Mouse (Mus musculus): Measurements from ENCODE around the gene Timm50. TPM values are rescaled to one million over a fixed set of nuclear protein-coding genes. Genes with fewer than 3 reads are reported as not detected.

Timm50 gene
- polyA plus RNA-seq, 1 experiment from 2014 or later, result 160 TPM

DNA sequence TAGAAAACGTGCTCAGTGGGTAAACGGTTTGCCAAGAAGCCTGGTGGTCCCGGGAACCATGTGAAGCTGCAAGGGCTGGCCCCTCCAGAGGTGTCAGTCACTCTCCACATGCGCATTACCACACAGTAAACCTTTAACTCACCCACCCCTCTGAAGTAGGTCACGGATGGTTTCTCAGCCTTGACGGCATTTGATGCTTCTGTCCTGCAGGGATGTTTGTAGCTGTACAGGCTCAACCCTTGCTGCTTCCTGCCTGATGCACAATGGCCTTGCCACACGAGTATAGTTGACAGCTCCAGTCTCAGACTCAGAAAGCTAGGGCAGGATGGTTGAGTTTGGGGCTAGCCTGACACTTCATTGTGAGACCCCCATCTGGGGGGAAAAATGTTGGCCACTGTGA lies 31.2 kb downstream of the Timm50 start:
- ATAC-seq (ENCODE audit: low FRiP score), result no peak
- WGBS, result 80% methylated on average over 7 of the region's 7 CpGs
- Histone ChIP-seq H3K9me3 (replicated peaks) (no peaks in the 10 kb centered on the region), H3K4me1 (peaks cover 10% of the 10 kb centered on the region; the same call in 1 of the 2 replicates), H3K27me3 (no peaks in the 10 kb centered on the region), H3K4me2 (replicated peaks) (no peak overlapping the region), H3K4me3 (no peak overlapping the region), H3K9ac (no peak overlapping the region), H3K36me3 (no peaks in the 10 kb centered on the region), H3K27ac (no peak overlapping the region)

DNA sequence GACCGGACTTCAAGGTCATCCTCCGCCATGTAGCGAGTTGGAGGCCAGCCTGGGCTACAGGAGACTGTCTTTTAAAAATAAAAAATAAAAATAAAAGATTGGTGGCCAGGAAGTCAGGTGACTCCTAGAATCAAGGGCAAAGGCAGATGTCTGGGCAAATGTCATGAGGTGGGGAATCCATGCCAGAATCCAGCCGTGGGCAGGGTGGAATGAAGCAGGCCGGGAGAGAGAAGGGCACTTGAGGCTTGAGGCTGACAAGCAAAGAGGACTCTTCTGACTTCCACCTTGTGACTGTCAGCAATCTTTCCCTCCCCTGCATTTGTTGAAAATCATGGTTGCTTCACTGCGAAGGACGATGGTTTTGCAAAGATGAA lies 33.6 kb downstream of the Timm50 start:
- Histone ChIP-seq H3K36me3 (peaks cover 1% of the 10 kb centered on the region), H3K4me2 (replicated peaks) (peak overlapping the region; percentile 68), H3K27me3 (no peaks in the 10 kb centered on the region), H3K27ac (peak overlapping the region; percentile 84; the same call in 1 of the 2 replicates), H3K9ac (peak overlapping the region; percentile 86), H3K4me3 (peak overlapping the region; percentile 51), H3K4me1 (peaks cover 10% of the 10 kb centered on the region; the same call in 1 of the 2 replicates), H3K9me3 (replicated peaks) (no peaks in the 10 kb centered on the region)
- no peak for ATAC-seq (ENCODE audit: low FRiP score)
- 90% methylated on average over 7 of the region's 7 CpGs for WGBS

DNA sequence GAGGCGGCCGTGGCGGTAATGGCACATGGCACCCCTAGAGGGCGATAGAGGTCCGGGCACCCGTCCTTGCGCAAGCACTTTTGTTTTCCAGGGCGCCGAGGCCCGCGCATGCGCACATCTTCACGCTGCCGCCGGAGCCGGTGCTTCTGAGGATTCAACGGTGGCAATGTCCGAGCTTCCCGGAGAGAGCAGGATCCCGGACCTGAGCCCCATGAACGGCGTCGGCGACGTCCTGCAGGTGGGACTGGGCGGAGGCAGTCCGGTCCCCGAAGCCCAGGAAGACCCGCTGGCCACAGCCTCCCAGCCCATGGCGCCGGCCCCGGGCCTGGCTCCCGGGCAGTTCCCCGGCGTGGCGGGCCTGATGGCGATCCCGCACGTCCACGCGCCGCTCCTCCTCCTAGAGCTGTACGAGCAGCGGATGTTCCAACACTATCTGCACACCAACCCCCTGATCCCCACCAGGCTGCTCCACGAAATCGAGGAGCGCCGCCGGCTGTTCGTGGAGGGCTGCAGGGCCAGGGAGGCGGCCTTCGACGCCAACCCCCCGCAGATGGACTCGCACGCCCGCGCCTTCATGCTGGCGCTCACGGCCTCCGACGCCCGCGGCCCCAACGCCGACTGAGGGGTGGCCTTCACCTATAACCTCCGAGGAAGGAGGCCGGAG lies 34.1 kb downstream of the Timm50 start, which contains the start of gene Eid2b:
Gene Eid2b (plus strand): TSS at position 125 of the 664 bp plus-strand sequence.
- 3% methylated on average over 68 of the region's 68 CpGs for WGBS
- Histone ChIP-seq H3K27me3 (no peaks in the 10 kb centered on the region), H3K4me1 (peaks cover 10% of the 10 kb centered on the region; the same call in 1 of the 2 replicates), H3K9ac (peak within 1 kb of the TSS; percentile 86), H3K36me3 (peaks cover 6% of the 10 kb centered on the region), H3K4me3 (peak within 1 kb of the TSS; percentile 51), H3K27ac (peak within 1 kb of the TSS; percentile 84), H3K4me2 (replicated peaks) (peak within 1 kb of the TSS; percentile 68), H3K9me3 (replicated peaks) (no peaks in the 10 kb centered on the region)
- peak; percentile 76 for ATAC-seq (ENCODE audit: low FRiP score)

DNA sequence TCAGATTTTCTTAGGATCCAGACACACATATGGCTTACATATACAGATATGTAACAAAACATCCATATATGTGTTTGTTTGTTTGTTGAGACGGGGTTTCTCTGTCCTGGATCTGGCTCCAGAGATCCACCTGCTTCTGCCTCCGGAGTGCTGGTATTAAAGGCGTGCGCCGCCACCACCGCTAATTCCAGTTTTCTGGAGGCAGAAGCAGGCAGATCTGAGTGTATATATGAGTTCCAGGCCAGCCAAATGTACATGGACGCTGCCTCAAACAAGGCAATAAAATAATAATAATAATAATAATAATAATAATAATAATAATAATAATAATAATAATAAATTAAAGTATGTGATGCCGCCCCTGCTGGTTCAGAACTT lies 34.6 kb downstream of the Timm50 start:
- peak; percentile 27; the same call in 1 of the 2 replicates for ATAC-seq (ENCODE audit: low FRiP score)

DNA sequence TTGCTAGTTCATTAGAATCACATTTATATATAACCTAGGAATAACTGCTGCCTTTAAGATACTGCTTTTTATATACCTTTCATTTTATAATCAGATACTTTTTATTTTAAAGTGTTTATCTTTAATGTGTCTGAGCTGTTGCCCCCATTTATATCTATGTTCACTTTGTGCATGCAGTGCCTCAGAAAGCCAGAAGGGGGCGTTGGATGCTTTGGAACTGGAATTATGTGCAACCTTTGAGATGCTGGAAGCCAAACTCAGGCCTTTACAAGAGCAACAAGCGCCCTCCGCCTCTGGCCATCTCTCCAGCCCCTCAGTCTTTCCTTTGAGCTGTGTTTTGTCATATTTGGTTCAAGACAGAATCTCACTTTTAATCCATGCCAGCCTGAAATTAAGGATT lies 40.1 kb downstream of the Timm50 start:
- WGBS, result 69% methylated on average over 3 of the region's 3 CpGs
- no peak for ATAC-seq (ENCODE audit: low FRiP score)

More for the DNA sequence above, 34.6 kb downstream of the Timm50 start:
- H3K36me3 ChIP-seq, result peaks cover 11% of the 10 kb centered on the region
- H3K4me3 ChIP-seq, result no peak overlapping the region
- no peak overlapping the region for H3K9ac ChIP-seq
- H3K4me2 ChIP-seq (replicated peaks), result no peak overlapping the region
- H3K27ac ChIP-seq, result peak overlapping the region; percentile 0; the same call in 1 of the 2 replicates
- no peaks in the 10 kb centered on the region for H3K27me3 ChIP-seq
- no peaks in the 10 kb centered on the region for H3K9me3 ChIP-seq (replicated peaks)
- peaks cover 10% of the 10 kb centered on the region; the same call in 1 of the 2 replicates for H3K4me1 ChIP-seq
- WGBS, result 63% methylated on average over 8 of the region's 8 CpGs

DNA sequence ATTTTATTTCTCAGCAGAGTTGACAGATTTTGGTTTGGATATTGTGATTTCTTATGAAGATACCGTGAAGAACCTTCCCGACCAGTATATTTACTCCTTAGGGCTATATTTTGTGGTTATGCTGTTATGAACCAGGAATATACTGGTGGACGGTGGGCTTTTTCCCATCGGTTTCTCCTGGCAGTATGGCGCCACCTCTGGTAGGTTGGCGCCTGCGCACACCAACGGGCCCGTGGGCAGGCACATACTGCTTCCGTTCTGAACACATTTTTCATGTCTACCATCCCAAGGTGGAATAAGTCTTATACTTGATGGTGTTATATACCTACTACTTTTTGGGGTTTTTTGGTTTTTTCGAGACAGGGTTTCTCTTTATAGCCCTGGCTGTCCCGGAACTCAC lies 42.5 kb downstream of the Timm50 start:
- Histone ChIP-seq H3K27me3 (no peaks in the 10 kb centered on the region; the same call in 1 of the 2 replicates), H3K4me1 (peaks cover 10% of the 10 kb centered on the region), H3K36me3 (peaks cover 32% of the 10 kb centered on the region), H3K4me2 (replicated peaks) (peak overlapping the region; percentile 77; the same call in 1 of the 2 replicates), H3K9ac (no peak overlapping the region), H3K27ac (no peak overlapping the region), H3K4me3 (no peak overlapping the region), H3K9me3 (replicated peaks) (no peaks in the 10 kb centered on the region)
- ATAC-seq (ENCODE audit: low FRiP score), result no peak
- 93% methylated on average over 12 of the region's 12 CpGs for WGBS

More for the DNA sequence above, 40.1 kb downstream of the Timm50 start:
- Histone ChIP-seq H3K4me2 (replicated peaks) (no peak overlapping the region), H3K27me3 (no peaks in the 10 kb centered on the region), H3K36me3 (peaks cover 32% of the 10 kb centered on the region), H3K4me1 (peaks cover 10% of the 10 kb centered on the region), H3K9me3 (replicated peaks) (no peaks in the 10 kb centered on the region), H3K27ac (no peak overlapping the region), H3K4me3 (no peak overlapping the region), H3K9ac (no peak overlapping the region)

DNA sequence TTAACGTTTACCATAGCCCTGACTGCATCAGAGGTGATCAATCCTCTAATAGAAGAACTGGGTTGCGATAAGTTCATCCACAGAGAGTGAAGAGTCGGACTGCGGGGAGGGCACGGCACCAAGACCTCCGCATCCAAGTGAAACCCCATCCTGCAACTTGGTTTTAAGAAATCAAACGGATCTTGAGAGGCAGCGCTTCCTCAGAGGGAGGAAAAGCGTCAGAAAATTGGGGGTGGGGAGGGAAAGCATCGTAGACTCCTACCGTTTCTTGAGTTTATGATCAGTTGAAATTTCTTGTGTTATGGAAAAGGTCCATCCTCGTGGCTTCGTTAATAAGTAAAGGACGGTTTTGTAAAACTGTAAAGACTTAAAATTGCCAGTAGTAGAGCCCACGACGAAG lies 43.3 kb downstream of the Timm50 start:
- peak overlapping the region; percentile 97 for H3K27ac ChIP-seq
- H3K4me2 ChIP-seq (replicated peaks), result peak overlapping the region; percentile 77
- no peak; the same call in 1 of the 2 replicates for ATAC-seq (ENCODE audit: low FRiP score)
- peak overlapping the region; percentile 91 for H3K4me3 ChIP-seq
- H3K4me1 ChIP-seq, result peaks cover 10% of the 10 kb centered on the region
- peaks cover 32% of the 10 kb centered on the region for H3K36me3 ChIP-seq
- WGBS, result 31% methylated on average over 16 of the region's 16 CpGs
- H3K9me3 ChIP-seq (replicated peaks), result no peaks in the 10 kb centered on the region
- H3K9ac ChIP-seq, result peak overlapping the region; percentile 99
- peaks cover 3% of the 10 kb centered on the region; the same call in 1 of the 2 replicates for H3K27me3 ChIP-seq

DNA sequence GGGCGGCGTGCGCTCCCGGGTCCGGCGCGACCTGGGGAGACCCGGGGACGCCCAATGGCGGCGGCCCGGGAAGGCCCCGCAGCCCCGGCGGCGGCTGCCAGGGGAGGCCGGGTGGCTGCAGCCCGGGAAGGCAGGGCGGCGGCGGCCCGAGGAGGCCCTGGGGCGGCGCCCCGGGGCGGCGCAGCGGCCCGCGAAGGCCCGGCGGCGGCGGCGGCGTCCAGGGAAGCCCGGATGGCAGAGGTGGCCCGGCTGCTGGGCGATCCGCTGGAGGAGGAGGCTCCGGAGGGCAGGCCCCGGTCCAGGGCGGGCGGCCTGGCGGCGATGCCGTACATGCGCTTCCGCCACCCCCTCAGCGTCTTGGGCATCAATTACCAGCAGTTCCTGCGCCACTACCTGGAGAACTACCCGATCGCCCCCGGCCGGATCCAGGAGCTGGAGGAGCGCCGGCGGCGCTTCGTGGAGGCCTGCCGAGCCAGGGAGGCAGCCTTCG lies 43.8 kb downstream of the Timm50 start:
- under 1% methylated on average over 39 of the region's 62 CpGs for WGBS
- Histone ChIP-seq H3K4me2 (replicated peaks) (peak overlapping the region; percentile 77), H3K27ac (peak overlapping the region; percentile 97), H3K4me3 (peak overlapping the region; percentile 91), H3K27me3 (peaks cover 3% of the 10 kb centered on the region; the same call in 1 of the 2 replicates), H3K4me1 (peaks cover 10% of the 10 kb centered on the region), H3K9me3 (replicated peaks) (no peaks in the 10 kb centered on the region), H3K36me3 (peaks cover 29% of the 10 kb centered on the region), H3K9ac (peak overlapping the region; percentile 99)
- ATAC-seq (ENCODE audit: low FRiP score), result peak; percentile 85

DNA sequence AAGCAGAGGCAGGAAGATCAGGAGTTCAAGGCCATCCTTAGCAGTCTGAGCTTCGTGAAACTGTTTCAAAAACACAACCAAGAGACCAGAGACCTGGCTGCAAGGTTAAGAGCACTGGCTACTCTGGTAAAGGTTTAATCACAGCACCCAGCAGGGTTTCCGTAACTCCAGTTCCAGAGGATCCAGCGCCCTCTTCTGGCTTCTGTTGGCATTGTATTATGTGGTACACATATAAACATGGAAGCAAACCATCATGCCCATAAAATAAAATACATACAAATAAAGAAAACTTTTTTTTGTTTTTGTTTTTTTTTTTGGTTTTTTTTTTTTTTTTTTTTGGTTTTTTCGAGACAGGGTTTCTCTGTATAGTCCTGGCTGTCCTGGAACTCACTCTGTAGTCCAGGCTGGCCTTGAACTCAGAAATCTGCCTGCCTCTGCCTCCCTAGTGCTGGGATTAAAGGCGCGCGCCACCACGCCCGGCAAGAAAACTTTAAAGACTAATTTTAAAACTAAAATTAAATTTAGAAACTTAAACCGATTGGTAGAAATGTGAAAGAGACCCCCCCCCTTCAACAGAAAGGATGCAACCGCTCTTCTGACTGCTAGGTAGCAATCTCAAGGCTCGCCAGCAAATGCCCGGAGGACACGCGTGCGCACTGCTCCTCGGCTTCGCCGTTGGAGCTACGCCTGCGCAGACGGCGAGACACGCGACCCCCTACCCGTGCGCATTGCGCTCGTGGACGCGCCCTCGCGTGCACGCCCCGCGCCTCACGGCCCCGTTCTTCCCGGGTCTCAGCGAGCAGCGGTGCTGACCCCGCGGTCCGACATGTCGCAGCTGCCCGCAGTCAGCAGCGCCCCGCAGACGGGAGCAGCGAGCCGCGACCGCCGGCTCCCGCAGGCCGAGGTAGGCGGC lies 44.5 kb downstream of the Timm50 start, which contains the start of gene Eid2:
Gene Eid2 (plus strand): TSS at position 753 of the 913 bp plus-strand sequence.
- Histone ChIP-seq H3K27ac (peak within 1 kb of the TSS; percentile 97), H3K27me3 (peaks cover 3% of the 10 kb centered on the region; the same call in 1 of the 2 replicates), H3K9me3 (replicated peaks) (no peaks in the 10 kb centered on the region), H3K4me1 (peaks cover 10% of the 10 kb centered on the region), H3K9ac (peak within 1 kb of the TSS; percentile 99), H3K4me2 (replicated peaks) (peak within 1 kb of the TSS; percentile 77), H3K4me3 (peak within 1 kb of the TSS; percentile 91), H3K36me3 (peaks cover 22% of the 10 kb centered on the region)
- WGBS, result 8% methylated on average over 57 of the region's 57 CpGs
- ATAC-seq (ENCODE audit: low FRiP score), result peak; percentile 91

DNA sequence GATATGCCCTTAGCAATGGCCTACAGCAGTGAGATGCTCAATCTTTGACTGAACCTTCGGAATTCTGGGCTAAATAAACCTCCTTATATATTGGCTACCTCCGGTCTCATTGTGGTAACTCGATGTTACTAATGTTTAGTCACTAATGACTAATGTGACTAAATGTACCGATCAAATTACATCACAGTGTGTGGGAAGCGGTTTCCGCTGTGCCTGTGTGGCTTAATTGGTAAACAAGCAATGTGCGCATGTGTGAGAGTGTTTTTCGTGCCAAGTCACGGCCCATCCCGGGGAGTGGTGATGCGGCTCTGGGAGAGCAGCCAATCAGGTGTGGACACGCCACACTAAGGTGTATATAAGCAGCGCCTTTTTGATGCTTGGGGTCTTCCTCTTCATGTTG lies 46.5 kb downstream of the Timm50 start:
- Histone ChIP-seq H3K9ac (no peak overlapping the region), H3K36me3 (peaks cover 10% of the 10 kb centered on the region), H3K4me2 (replicated peaks) (no peak overlapping the region), H3K9me3 (replicated peaks) (no peaks in the 10 kb centered on the region), H3K4me1 (peaks cover 10% of the 10 kb centered on the region), H3K27me3 (peaks cover 3% of the 10 kb centered on the region; the same call in 1 of the 2 replicates), H3K4me3 (no peak overlapping the region), H3K27ac (no peak overlapping the region)
- 91% methylated on average over 13 of the region's 13 CpGs for WGBS
- ATAC-seq (ENCODE audit: low FRiP score), result no peak

DNA sequence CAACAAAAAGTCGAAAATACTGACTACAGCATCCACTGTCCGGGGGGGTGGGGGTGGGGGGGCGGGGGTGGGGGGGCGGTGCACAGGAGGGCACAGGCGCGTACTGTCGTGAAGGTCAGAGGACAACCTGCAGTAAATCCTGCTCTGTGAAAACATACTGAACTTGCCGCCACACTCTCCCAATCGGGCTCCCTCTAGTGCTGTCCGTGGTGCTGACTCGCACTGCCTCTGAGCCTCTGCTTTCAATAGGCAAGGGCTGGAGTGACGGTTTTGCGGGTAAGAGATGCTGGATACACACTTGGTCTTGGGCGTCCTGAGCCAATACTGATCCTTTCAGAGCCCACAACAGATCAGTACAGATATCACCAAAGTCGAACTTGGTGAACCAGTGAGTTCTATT lies 48.1 kb downstream of the Timm50 start:
- no peak overlapping the region for H3K4me2 ChIP-seq (replicated peaks)
- H3K36me3 ChIP-seq, result no peaks in the 10 kb centered on the region
- no peak for ATAC-seq (ENCODE audit: low FRiP score)
- H3K4me1 ChIP-seq, result peaks cover 5% of the 10 kb centered on the region
- H3K9ac ChIP-seq, result no peak overlapping the region
- H3K4me3 ChIP-seq, result no peak overlapping the region
- no peak overlapping the region for H3K27ac ChIP-seq
- peaks cover 3% of the 10 kb centered on the region; the same call in 1 of the 2 replicates for H3K27me3 ChIP-seq
- H3K9me3 ChIP-seq (replicated peaks), result no peaks in the 10 kb centered on the region
- 9% methylated on average over 15 of the region's 15 CpGs for WGBS

DNA sequence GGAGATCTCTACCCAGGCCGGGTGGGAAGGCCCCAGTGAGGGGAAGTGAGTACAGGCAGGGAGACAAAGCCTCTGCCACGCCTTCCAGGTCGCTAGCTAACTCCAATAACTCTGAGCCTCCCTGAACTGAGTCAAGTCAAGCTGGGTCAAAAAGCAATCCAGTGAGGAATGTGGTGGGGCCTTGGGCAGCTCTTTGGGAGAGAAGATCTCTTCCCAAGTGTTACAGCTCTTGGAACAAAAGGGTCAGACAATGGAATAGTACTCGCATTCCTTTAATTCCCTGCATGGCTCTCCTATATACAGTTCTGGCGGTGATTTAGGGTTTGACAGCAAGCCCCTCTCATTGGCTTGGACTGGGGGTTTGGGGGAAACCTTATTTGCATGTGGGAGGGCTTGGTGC lies 49.0 kb downstream of the Timm50 start:
- Histone ChIP-seq H3K4me2 (replicated peaks) (no peak overlapping the region), H3K27me3 (peaks cover 3% of the 10 kb centered on the region; the same call in 1 of the 2 replicates), H3K4me1 (no peaks in the 10 kb centered on the region), H3K27ac (no peak overlapping the region), H3K4me3 (no peak overlapping the region), H3K36me3 (no peaks in the 10 kb centered on the region), H3K9ac (no peak overlapping the region), H3K9me3 (replicated peaks) (no peaks in the 10 kb centered on the region)
- WGBS, result 43% methylated on average over 5 of the region's 5 CpGs
- no peak for ATAC-seq (ENCODE audit: low FRiP score)

Data from hindbrain, embryonic 12.5 days (tissue).